ENCODE assay signal across 22 mouse cellular contexts in the genomic region with DNA sequence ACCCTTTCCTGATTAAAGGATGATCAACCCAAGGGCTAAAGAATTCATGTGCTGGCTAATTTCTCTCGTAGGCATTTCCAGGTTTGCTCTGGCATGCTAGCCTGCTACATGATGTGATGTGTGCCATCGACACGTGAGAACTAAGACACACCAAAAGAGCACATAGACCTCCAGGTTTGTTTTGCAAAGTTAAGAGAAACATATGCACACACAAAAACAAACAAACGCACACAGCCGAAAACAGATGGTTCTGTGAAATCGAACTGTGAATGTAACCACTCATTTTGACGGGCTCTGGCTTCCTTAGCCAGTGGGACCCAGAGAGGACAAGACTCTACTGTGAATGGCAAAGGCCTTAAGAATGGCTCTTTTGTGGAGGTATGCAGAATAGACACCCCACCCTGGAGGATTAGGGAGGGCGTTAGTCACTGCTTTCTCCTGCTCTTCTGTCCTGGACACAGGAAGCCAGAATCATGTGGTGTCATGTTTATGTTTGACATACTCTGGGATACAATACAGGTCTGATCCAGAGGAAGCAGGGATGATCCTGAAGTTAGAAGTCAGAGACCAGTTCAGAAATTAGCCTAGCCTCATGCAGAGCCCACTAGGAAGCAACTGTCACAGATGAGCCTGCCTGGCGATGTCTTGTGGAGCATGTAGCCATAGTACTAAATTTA.
DNase-seq lines count a peak whose midpoint lies in the region; ATAC-seq and TF ChIP-seq lines count a peak whose summit lies in the region.
"Had no signal": no experiment of that assay in that cellular context is flagged by ENCODE, and none has a peak within 500 bp of the region (broad histone marks: within the 10 kb centered on the region; RNA-seq: fewer than 3 reads in every experiment).

No protein-coding gene starts in this region.

- no peak for TF ChIP-seq CTCF in intestine, postnatal 0 days (IDR thresholded peaks at IDR 0.05; ENCODE audit: low read depth)

- H3K36me3 ChIP-seq in forebrain, embryonic 14.5 days (ENCODE audit: control insufficient read depth, insufficient read depth, low read length), result no peaks in the 10 kb centered on the region
- no peaks in the 10 kb centered on the region for H3K36me3 ChIP-seq in forebrain, embryonic 13.5 days (ENCODE audit: poor library complexity, severe bottlenecking)
- H3K36me3 ChIP-seq in heart, embryonic 13.5 days, result no peaks in the 10 kb centered on the region
- H3K36me3 ChIP-seq in intestine, embryonic 15.5 days, result no peaks in the 10 kb centered on the region
- no peaks in the 10 kb centered on the region for H3K36me3 ChIP-seq in intestine, postnatal 0 days (ENCODE audit: control insufficient read depth, insufficient read depth)
- H3K36me3 ChIP-seq in lung, embryonic 15.5 days, result no peaks in the 10 kb centered on the region
- H3K36me3 ChIP-seq: embryonic facial prominence, embryonic 12.5 days; forebrain, embryonic 12.5 days; limb, embryonic 12.5 days had no signal

- no peak overlapping the region for H3K27ac ChIP-seq in forebrain, embryonic 14.5 days (ENCODE audit: low read depth, low read length)
- H3K27ac ChIP-seq in forebrain, embryonic 13.5 days, result no peak overlapping the region
- peak overlapping the region; percentile 53 for H3K27ac ChIP-seq in heart, embryonic 13.5 days (replicated peaks)
- H3K27ac ChIP-seq in intestine, embryonic 15.5 days, result 0 out of 2 replicates have a peak overlapping the region, but pooled peaks have one; percentile 7
- no peak overlapping the region for H3K27ac ChIP-seq in intestine, postnatal 0 days (ENCODE audit: low read depth, low read length)
- H3K27ac ChIP-seq in lung, embryonic 15.5 days, result peak overlapping the region; percentile 11; the same call in 1 of the 2 replicates
- H3K27ac ChIP-seq: embryonic facial prominence, embryonic 12.5 days; forebrain, embryonic 12.5 days; limb, embryonic 12.5 days had no signal

- 0 out of 2 replicates have a peak, but pooled peaks have one; percentile 10 for ATAC-seq in forebrain, embryonic 14.5 days
- no peak for ATAC-seq in forebrain, embryonic 13.5 days
- no peak for ATAC-seq in heart, embryonic 13.5 days (ENCODE audit: extremely low read depth, insufficient number of reproducible peaks, low FRiP score, low TSS enrichment)
- no peak for ATAC-seq in intestine, embryonic 15.5 days
- ATAC-seq in intestine, postnatal 0 days, result no peak
- ATAC-seq in lung, embryonic 15.5 days (ENCODE audit: borderline replicate concordance, extremely low read depth, low FRiP score, low TSS enrichment), result no peak; the same call in 1 of the 2 replicates
- ATAC-seq: liver, postnatal 0 days had no signal

- no peaks in the 10 kb centered on the region for H3K4me1 ChIP-seq in forebrain, embryonic 14.5 days (ENCODE audit: control insufficient read depth, insufficient read depth, low read length)
- peaks cover 9% of the 10 kb centered on the region; the same call in 1 of the 2 replicates for H3K4me1 ChIP-seq in forebrain, embryonic 13.5 days
- H3K4me1 ChIP-seq in heart, embryonic 13.5 days, result peaks cover 41% of the 10 kb centered on the region
- H3K4me1 ChIP-seq in intestine, embryonic 15.5 days (replicated peaks), result 0 out of 2 replicates have a peak, but pooled peaks cover 2% of the 10 kb centered on the region
- H3K4me1 ChIP-seq in intestine, postnatal 0 days (replicated peaks; ENCODE audit: control insufficient read depth, insufficient read depth, low read length), result no peaks in the 10 kb centered on the region
- peaks cover 15% of the 10 kb centered on the region; the same call in 1 of the 2 replicates for H3K4me1 ChIP-seq in lung, embryonic 15.5 days
- H3K4me1 ChIP-seq: forebrain, embryonic 12.5 days; limb, embryonic 12.5 days had no signal

- no peak overlapping the region for H3K4me3 ChIP-seq in forebrain, embryonic 14.5 days (ENCODE audit: low read depth, low read length)
- H3K4me3 ChIP-seq in forebrain, embryonic 13.5 days, result no peak overlapping the region
- no peak overlapping the region for H3K4me3 ChIP-seq in heart, embryonic 13.5 days
- no peak overlapping the region for H3K4me3 ChIP-seq in intestine, embryonic 15.5 days (replicated peaks)
- no peak overlapping the region for H3K4me3 ChIP-seq in intestine, postnatal 0 days (ENCODE audit: low read depth, low read length)
- H3K4me3 ChIP-seq in lung, embryonic 15.5 days, result no peak overlapping the region
- H3K4me3 ChIP-seq: embryonic facial prominence, embryonic 12.5 days; forebrain, embryonic 12.5 days; limb, embryonic 12.5 days had no signal

- no peaks in the 10 kb centered on the region; the same call in 1 of the 2 replicates for H3K9me3 ChIP-seq in forebrain, embryonic 14.5 days (replicated peaks; ENCODE audit: control insufficient read depth, low read length)
- H3K9me3 ChIP-seq in forebrain, embryonic 13.5 days (replicated peaks), result no peaks in the 10 kb centered on the region
- H3K9me3 ChIP-seq in heart, embryonic 13.5 days, result no peaks in the 10 kb centered on the region
- H3K9me3 ChIP-seq in intestine, embryonic 15.5 days, result no peaks in the 10 kb centered on the region
- H3K9me3 ChIP-seq in intestine, postnatal 0 days (ENCODE audit: control insufficient read depth), result no peaks in the 10 kb centered on the region
- H3K9me3 ChIP-seq in lung, embryonic 15.5 days, result no peaks in the 10 kb centered on the region
- H3K9me3 ChIP-seq: embryonic facial prominence, embryonic 12.5 days; forebrain, embryonic 12.5 days; limb, embryonic 12.5 days had no signal

- 64% methylated on average over 9 of the region's 9 CpGs for WGBS in forebrain, embryonic 14.5 days
- 73% methylated on average over 9 of the region's 9 CpGs for WGBS in forebrain, embryonic 13.5 days
- WGBS in heart, embryonic 13.5 days, result 77% methylated on average over 9 of the region's 9 CpGs
- WGBS in intestine, embryonic 15.5 days, result 67% methylated on average over 9 of the region's 9 CpGs
- WGBS in intestine, postnatal 0 days, result 82% methylated on average over 9 of the region's 9 CpGs
- 76% methylated on average over 9 of the region's 9 CpGs for WGBS in lung, embryonic 15.5 days

- DNase-seq in forebrain, embryonic 14.5 days (ENCODE audit: low spot score), result peak; percentile 58
- DNase-seq in heart, adult 18-20 months, result no peak
- no peak for DNase-seq in lung, adult 18-20 months
- DNase-seq: adrenal gland, postnatal 10 days; cerebellum, adult 2 months; cerebellum, postnatal 25 days; kidney, postnatal 36 days; layer of hippocampus, postnatal 36 days; liver, postnatal 0 days; right cerebral cortex, adult 18-20 months; right cerebral cortex, postnatal 4 days; thymus, postnatal 14 days had no signal

- 0 out of 2 replicates have a peak, but pooled peaks cover 3% of the 10 kb centered on the region for H3K27me3 ChIP-seq in forebrain, embryonic 14.5 days (replicated peaks; ENCODE audit: control insufficient read depth, insufficient read depth, low read length)
- H3K27me3 ChIP-seq in forebrain, embryonic 13.5 days, result peaks cover 3% of the 10 kb centered on the region; the same call in 1 of the 2 replicates
- H3K27me3 ChIP-seq in heart, embryonic 13.5 days (replicated peaks), result no peaks in the 10 kb centered on the region
- H3K27me3 ChIP-seq in intestine, embryonic 15.5 days (replicated peaks), result no peaks in the 10 kb centered on the region
- no peaks in the 10 kb centered on the region for H3K27me3 ChIP-seq in intestine, postnatal 0 days (replicated peaks; ENCODE audit: control insufficient read depth, insufficient read depth, low read length)
- H3K27me3 ChIP-seq in lung, embryonic 15.5 days, result no peaks in the 10 kb centered on the region
- H3K27me3 ChIP-seq: embryonic facial prominence, embryonic 12.5 days; limb, embryonic 12.5 days had no signal

- no peak overlapping the region for H3K9ac ChIP-seq in forebrain, embryonic 14.5 days (ENCODE audit: low read length)
- no peak overlapping the region for H3K9ac ChIP-seq in forebrain, embryonic 13.5 days
- 0 out of 2 replicates have a peak overlapping the region, but pooled peaks have one; percentile 1 for H3K9ac ChIP-seq in heart, embryonic 13.5 days
- H3K9ac ChIP-seq in intestine, embryonic 15.5 days, result no peak overlapping the region
- H3K9ac ChIP-seq in intestine, postnatal 0 days (ENCODE audit: low read depth, low read length), result no peak overlapping the region
- H3K9ac ChIP-seq in lung, embryonic 15.5 days, result no peak overlapping the region
- H3K9ac ChIP-seq: embryonic facial prominence, embryonic 12.5 days; forebrain, embryonic 12.5 days; limb, embryonic 12.5 days; liver, postnatal 0 days had no signal

- H3K4me2 ChIP-seq in forebrain, embryonic 14.5 days (ENCODE audit: low read length), result no peak overlapping the region
- H3K4me2 ChIP-seq in forebrain, embryonic 13.5 days, result no peak overlapping the region
- no peak overlapping the region for H3K4me2 ChIP-seq in heart, embryonic 13.5 days
- no peak overlapping the region for H3K4me2 ChIP-seq in intestine, embryonic 15.5 days (replicated peaks)
- no peak overlapping the region for H3K4me2 ChIP-seq in intestine, postnatal 0 days (replicated peaks; ENCODE audit: low read depth)
- no peak overlapping the region for H3K4me2 ChIP-seq in lung, embryonic 15.5 days
- H3K4me2 ChIP-seq: embryonic facial prominence, embryonic 12.5 days; forebrain, embryonic 12.5 days; limb, embryonic 12.5 days; liver, embryonic 11.5 days; midbrain, embryonic 11.5 days had no signal

Comparison
In these comparisons a context has a peak if more than half of its experiments do, and no peak if none do; other contexts are left out.
1. H3K27ac ChIP-seq: peak in heart, embryonic 13.5 days (single experiment), intestine, embryonic 15.5 days (single experiment) and lung, embryonic 15.5 days (single experiment); none in forebrain, embryonic 14.5 days (single experiment), forebrain, embryonic 13.5 days (single experiment) and intestine, postnatal 0 days (single experiment).